Mouse (Mus musculus) layer of hippocampus, adult 11-12 months (tissue): ENCODE measurements at regions not wholly inside any gene's neighbourhood (a gene's known extent, or its start where the extent isn't known, plus 50 kb on each side); places are given as distances from the start of the nearest gene placed in this dataset.

ENCODE experiments used
- DNase-seq: peaks from one replicate; pipeline ENCODE4 v3.0.0; 2022; ENCODE audit warnings: low spot score

- DNase-seq = no peak
These were observed 1820.8 kb upstream of the Acvr2a start for GRCm38 (mm10) chr2:46993126-46993525.

GRCm38 (mm10) chr2:46992672-46993071, 1821.2 kb upstream of the Acvr2a start:
- DNase-seq = no peak

GRCm38 (mm10) chr2:46986689-46987088, 1827.2 kb upstream of the Acvr2a start:
- DNase-seq = no peak

- DNase-seq = no peak
These were observed 1827.8 kb upstream of the Acvr2a start for GRCm38 (mm10) chr2:46985915-46986672.

- no peak for DNase-seq
These were observed 1823.7 kb upstream of the Zeb2 start for GRCm38 (mm10) chr2:46940628-46941530.

GRCm38 (mm10) chr2:46932831-46933230, 1815.6 kb upstream of the Zeb2 start:
- DNase-seq = no peak

- DNase-seq = no peak
These were observed 1807.0 kb upstream of the Zeb2 start for GRCm38 (mm10) chr2:46924189-46924588.

- DNase-seq = no peak
These were observed 1796.3 kb upstream of the Zeb2 start for GRCm38 (mm10) chr2:46913496-46913895.

- peak; percentile 42 for DNase-seq
These were observed 1766.0 kb upstream of the Zeb2 start for GRCm38 (mm10) chr2:46883216-46883615.

GRCm38 (mm10) chr2:46870772-46871171, 1753.6 kb upstream of the Zeb2 start:
- DNase-seq = no peak
